Mouse (Mus musculus) C2C12 (cell line): Measurements from ENCODE around the gene Zbtb16.

Experiments used
- CEBPB ChIP-seq: IDR thresholded peaks from one replicate; pipeline ENCODE4 v1.6.1; 2011; ENCODE audit warnings: low read depth, mild to moderate bottlenecking, control low read depth, moderate library complexity
- CTCF ChIP-seq: IDR thresholded peaks from one replicate; pipeline ENCODE4 v1.5.1; 2011; ENCODE audit not compliant: control insufficient read depth, insufficient read depth, insufficient read length
- FOSL1 ChIP-seq: IDR thresholded peaks from one replicate; pipeline ENCODE4 v1.8.0; 2011; ENCODE audit warnings: mild to moderate bottlenecking, low read length; ENCODE audit not compliant: poor library complexity, insufficient read depth, severe bottlenecking
- MAX ChIP-seq: IDR thresholded peaks from one replicate; pipeline ENCODE4 v1.6.1; 2011; ENCODE audit warnings: mild to moderate bottlenecking, control low read depth
- MYOD1 ChIP-seq: IDR thresholded peaks from one replicate; pipeline ENCODE4 v1.6.1; 2011; ENCODE audit warnings: low read depth; ENCODE audit not compliant: control insufficient read depth, insufficient read length
- MYOG ChIP-seq: IDR thresholded peaks from one replicate; pipeline ENCODE4 v1.6.1; 2011; ENCODE audit not compliant: control insufficient read depth, insufficient read length; ENCODE audit errors: extremely low read depth

DNA sequence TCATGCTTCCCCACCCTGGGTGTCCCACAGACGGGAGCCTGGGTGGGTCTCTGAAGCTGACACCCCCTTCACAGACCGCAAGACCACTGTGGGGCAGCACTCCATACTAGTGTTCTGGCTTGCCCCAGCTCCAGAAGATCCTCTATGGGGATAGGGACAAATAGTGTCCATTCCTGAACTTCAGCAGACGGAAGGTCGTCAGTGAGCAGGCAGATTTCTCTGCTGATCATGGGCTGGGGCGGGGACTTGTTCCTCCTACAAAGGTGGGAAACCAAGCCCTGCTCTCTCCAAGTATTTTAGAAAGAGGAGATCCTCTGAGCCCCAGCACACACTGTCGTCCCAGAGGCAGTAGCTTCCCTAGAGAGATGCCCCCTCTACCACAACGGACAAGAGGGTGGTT, 142.3 kb downstream of the Zbtb16 start:
- TF ChIP-seq CTCF (no peak), MYOD1 (no peak), FOSL1 (no peak), CEBPB (no peak), MAX (no peak), MYOG (no peak)
